Mouse (Mus musculus) heart, adult 2 months (tissue): Measurements from ENCODE around the gene Stat5b.

Source experiments
- CTCF ChIP-seq: fragments of 200-600 bp; IDR thresholded peaks from 2 replicates; pipeline ENCODE4 v1.8.1; 2022; ENCODE audit warnings: antibody characterized with exemption, mild to moderate bottlenecking, moderate library complexity
- EP300 ChIP-seq: fragments of 200-500 bp; IDR thresholded peaks from 2 replicates; pipeline ENCODE4 v1.6.1; 2011; ENCODE audit warnings: low read depth, low read length, control low read depth; ENCODE audit not compliant: insufficient read depth

GRCm38 (mm10) chr11:100799426-100799825, 51.1 kb downstream of the Stat5b start:
- TF ChIP-seq CTCF (no peak), EP300 (no peak)
